Mouse (Mus musculus): ENCODE results near the gene Triobp. TPM values are rescaled to one million over a fixed set of nuclear protein-coding genes. Genes with fewer than 3 reads are reported as not detected.

Gene Triobp
- total RNA-seq, 2 experiments from 2014 or later: 96.9 to 112 TPM

Small RNA genes lying within 50 kb of the gene (microRNA-seq; reads per million reads assigned to microRNA genes)
- 2.9 reads per million, percentile 5 among the genes with 10 or more reads in this experiment for gene Mir6956

Other genes with a start within 250 kb of the Triobp start
- gene Elfn2, start 229.0 kb upstream of the Triobp start, total RNA-seq (2021): 1 to 10 TPM; 3.9 to 4.2 TPM
- 10 to 100 TPM; 18.3 to 20.0 TPM for gene Mfng, start 174.2 kb upstream of the Triobp start, total RNA-seq (2021)
- 10 to 100 TPM; 11.8 to 14.5 TPM for gene Card10, start 144.7 kb upstream of the Triobp start, total RNA-seq (2021)
- gene Cdc42ep1, start 105.1 kb upstream of the Triobp start, total RNA-seq (2021): 10 to 100 TPM; 56.7 to 59.1 TPM
- 1 to 10 TPM; 2.6 to 2.9 TPM for gene Lgals2, start 92.2 kb upstream of the Triobp start, total RNA-seq (2021)
- 10 to 100 TPM; 58.8 to 65.5 TPM for gene Gga1, start 70.5 kb upstream of the Triobp start, total RNA-seq (2021)
- gene Gm49510, start 48.1 kb upstream of the Triobp start, total RNA-seq (2021): not detected
- gene Sh3bp1, start 48.0 kb upstream of the Triobp start, total RNA-seq (2021): 10 to 100 TPM; 25.3 to 26.0 TPM
- 1 to 10 TPM; 9.8 to 9.9 TPM for gene Pdxp, start 33.8 kb upstream of the Triobp start, total RNA-seq (2021)
- 100 to 1,000 TPM; 382 to 438 TPM for gene Lgals1, start 21.0 kb upstream of the Triobp start, total RNA-seq (2021)
- 10 to 100 TPM; 40.0 to 47.3 TPM for gene Nol12, start 12.8 kb upstream of the Triobp start, total RNA-seq (2021)
- 100 to 1,000 TPM; 361 to 374 TPM for gene H1f0, start 80.7 kb downstream of the Triobp start, total RNA-seq (2021)
- gene Galr3, start 94.2 kb downstream of the Triobp start, total RNA-seq (2021): 1 to 10 TPM in 1 of 2 experiments, under 1 TPM in 1; 0.65 to 1.1 TPM
- gene Ankrd54, start 115.2 kb downstream of the Triobp start, total RNA-seq (2021): 10 to 100 TPM; 23.8 to 29.7 TPM
- 100 to 1,000 TPM; 158 to 162 TPM for gene Eif3l, start 127.5 kb downstream of the Triobp start, total RNA-seq (2021)
- 10 to 100 TPM; 36.0 to 40.2 TPM for gene Micall1, start 161.2 kb downstream of the Triobp start, total RNA-seq (2021)
- 100 to 1,000 TPM; 134 to 142 TPM for gene Polr2f, start 193.3 kb downstream of the Triobp start, total RNA-seq (2021)
- 1 to 10 TPM; 8.0 to 9.0 TPM for gene 1700088E04Rik, start 193.5 kb downstream of the Triobp start, total RNA-seq (2021)
- 10 to 100 TPM in 1 of 2 experiments, 1 to 10 TPM in 1; 9.5 to 12.3 TPM for gene Sox10, start 217.5 kb downstream of the Triobp start, total RNA-seq (2021)

All from adrenal gland, postnatal 4 days (tissue).